Mouse (Mus musculus) liver (tissue): ENCODE data around the gene Gm5624.
"Not testable (repeated sequence)": the region's sequence is repeated elsewhere in the genome, so short reads cannot be mapped to it uniquely, and the experiment has no call there.

Source experiments
- DNase-seq: peaks from one replicate; pipeline ENCODE4 v3.0.0-alpha.2; 2020; ENCODE audit warnings: mixed read lengths

Gene Gm5624

DNA sequence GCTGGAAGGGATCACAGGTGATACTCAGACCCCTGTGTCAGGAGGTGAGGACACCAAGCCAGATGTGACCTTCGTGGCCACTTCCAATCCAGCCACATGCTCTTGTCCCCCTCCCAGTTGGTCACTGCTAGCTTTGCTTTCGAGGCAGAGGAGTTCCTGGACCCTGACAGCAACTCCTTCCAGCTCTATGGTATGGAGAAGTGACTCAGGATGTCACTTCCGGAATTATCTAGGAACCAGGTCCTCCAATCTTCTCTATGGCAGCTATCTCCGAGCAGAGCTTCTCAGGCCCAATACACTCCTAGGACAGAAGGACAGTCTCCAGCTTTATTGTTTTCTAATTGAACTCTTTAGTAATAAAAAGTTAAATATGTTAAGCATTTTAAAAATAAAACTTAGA, at the start of gene Gm5624:
TSS of gene Gm5624 (minus strand) at position 202 of the 400 bp plus-strand sequence.
- not testable (repeated sequence) for DNase-seq

GRCm38 (mm10) chr14:44591765-44592164, 36.0 kb downstream of the Gm5624 start:
- DNase-seq, result not testable (repeated sequence)

DNA sequence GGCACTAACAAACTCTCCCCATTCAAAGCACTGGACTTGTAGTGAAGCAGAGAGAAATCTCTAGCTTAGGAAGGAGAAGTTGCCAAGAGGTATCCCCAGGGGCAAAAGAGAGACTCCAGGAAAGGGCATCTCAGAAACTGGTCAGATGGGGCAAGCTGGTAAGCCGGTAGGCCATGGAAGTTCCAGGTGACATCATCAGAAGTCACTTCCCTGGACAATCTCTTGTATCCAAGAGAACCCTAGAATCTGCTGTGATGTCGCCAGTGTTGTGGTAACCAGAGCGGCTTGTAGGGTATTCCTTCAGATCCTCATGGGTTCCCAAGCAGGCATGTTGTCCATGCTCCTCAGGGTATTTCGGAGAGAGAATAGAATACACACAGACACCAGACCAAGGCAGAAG, 44.9 kb downstream of the Gm5624 start, which contains the start of gene Gm8247:
TSS of gene Gm8247 (plus strand) at position 301 of the 400 bp plus-strand sequence.
- not testable (repeated sequence) for DNase-seq

- not testable (repeated sequence) for DNase-seq
These were observed 79.8 kb downstream of the Gm5624 start for GRCm38 (mm10) chr14:44547961-44548360.

GRCm38 (mm10) chr14:44517976-44518375, 109.8 kb downstream of the Gm5624 start, which contains the start of gene Gm17093:
TSS of gene Gm17093 (plus strand) at chr14:44518276.
- DNase-seq, result not testable (repeated sequence)
